Mouse (Mus musculus): ENCODE measurements around the gene Gm1979. TPM values are rescaled to one million over a fixed set of nuclear protein-coding genes. Genes with fewer than 3 reads are reported as not detected.
A peak's percentile ranks its signal among the peaks of the same experiment; 100 is the strongest.
"Not testable (repeated sequence)": the region's sequence is repeated elsewhere in the genome, so short reads cannot be mapped to it uniquely, and the experiment has no call there.

The Gm1979 gene
- total RNA-seq (2014; rRNA removed; ENCODE audit: low replicate concordance) = not detected in 2 replicates
- 0.05 TPM in 1 of 2 replicates, not detected in the other for polyA plus RNA-seq (2015; fragmentation: Nextera tagmentation; extraction: Ambion mirVana)

- H3K9me3 ChIP-seq (replicated peaks; ENCODE audit: control insufficient read depth, low read length); H3K4me3 ChIP-seq (ENCODE audit: low read depth, low read length); ATAC-seq (ENCODE audit: insufficient read depth, low read depth); H3K27ac ChIP-seq (ENCODE audit: low read depth); H3K4me1 ChIP-seq (ENCODE audit: control insufficient read depth, insufficient read depth); H3K9ac ChIP-seq (replicated peaks; ENCODE audit: low read depth, low read length); H3K27me3 ChIP-seq (ENCODE audit: control insufficient read depth, insufficient read depth, low read length); DNase-seq (ENCODE audit: low spot score); H3K36me3 ChIP-seq (replicated peaks; ENCODE audit: control insufficient read depth, insufficient read depth, low read length); H3K4me2 ChIP-seq (ENCODE audit: low read depth, low read length): not testable (repeated sequence)
- WGBS = 100% methylated on average over 1 of the region's 2 CpGs
Observed at GRCm38 (mm10) chr5:26004698-26005097, at the start of gene Gm1979. Gm1979 (minus strand) TSS chr5:26004798.

DNA sequence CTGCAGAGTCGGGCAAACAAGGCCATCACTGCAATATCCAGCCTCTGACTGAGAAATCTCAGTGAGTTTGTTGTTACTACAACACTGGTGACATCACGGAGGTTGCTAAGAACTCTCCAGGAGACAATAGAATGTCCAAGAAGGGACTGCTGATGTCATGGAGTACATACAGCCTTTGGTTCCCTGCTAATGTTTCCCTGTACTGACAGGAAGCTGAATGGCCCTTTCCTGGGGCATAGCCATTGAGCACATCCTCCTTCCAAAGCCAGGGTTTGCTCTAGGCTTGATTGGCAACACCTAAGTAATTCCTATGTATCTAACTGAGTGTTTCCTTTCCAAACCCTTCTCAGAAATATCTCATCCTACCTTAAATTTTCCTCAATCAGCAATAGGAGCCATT lies 34.9 kb upstream of the Gm1979 start, which contains the start of gene Speer4a:
Gene Speer4a (minus strand): TSS at position 101 of the 400 bp plus-strand sequence.
- not testable (repeated sequence) for H3K36me3 ChIP-seq (replicated peaks; ENCODE audit: control insufficient read depth, insufficient read depth, low read length); DNase-seq (ENCODE audit: low spot score); H3K27ac ChIP-seq (ENCODE audit: low read depth); ATAC-seq (ENCODE audit: insufficient read depth, low read depth); H3K27me3 ChIP-seq (ENCODE audit: control insufficient read depth, insufficient read depth, low read length); H3K9me3 ChIP-seq (replicated peaks; ENCODE audit: control insufficient read depth, low read length); H3K4me3 ChIP-seq (ENCODE audit: low read depth, low read length); H3K9ac ChIP-seq (replicated peaks; ENCODE audit: low read depth, low read length); H3K4me1 ChIP-seq (ENCODE audit: control insufficient read depth, insufficient read depth); H3K4me2 ChIP-seq (ENCODE audit: low read depth, low read length)
- WGBS = 61% methylated on average over 2 of the region's 2 CpGs

DNA sequence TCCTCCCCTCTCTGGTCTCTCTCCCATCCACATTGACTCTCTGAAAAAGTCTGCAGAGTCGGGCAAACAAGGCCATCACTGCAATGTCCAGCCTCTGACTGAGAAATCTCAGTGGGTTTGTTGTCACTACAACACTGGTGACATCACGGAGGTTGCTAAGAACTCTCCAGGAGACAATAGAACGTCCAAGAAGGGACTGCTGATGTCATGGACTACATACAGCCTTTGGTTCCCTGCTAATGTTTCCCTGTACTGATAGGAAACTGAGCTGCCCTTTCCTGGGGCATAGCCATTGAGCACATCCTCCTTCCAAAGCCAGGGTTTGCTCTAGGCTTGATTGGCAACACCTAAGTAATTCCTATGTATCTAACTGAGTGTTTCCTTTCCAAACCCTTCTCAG lies 18.2 kb upstream of the Gm1979 start, which contains the start of gene Gm5862:
Gene Gm5862 (minus strand): TSS at position 101 of the 400 bp plus-strand sequence.
- H3K4me2 ChIP-seq (ENCODE audit: low read depth, low read length); H3K4me1 ChIP-seq (ENCODE audit: control insufficient read depth, insufficient read depth); DNase-seq (ENCODE audit: low spot score); H3K36me3 ChIP-seq (replicated peaks; ENCODE audit: control insufficient read depth, insufficient read depth, low read length); ATAC-seq (ENCODE audit: insufficient read depth, low read depth); H3K9ac ChIP-seq (replicated peaks; ENCODE audit: low read depth, low read length); H3K4me3 ChIP-seq (ENCODE audit: low read depth, low read length); H3K9me3 ChIP-seq (replicated peaks; ENCODE audit: control insufficient read depth, low read length); H3K27ac ChIP-seq (ENCODE audit: low read depth); H3K27me3 ChIP-seq (ENCODE audit: control insufficient read depth, insufficient read depth, low read length): not testable (repeated sequence)
- no CpG with 5 or more reads among the region's 3 CpGs for WGBS

- H3K4me2 ChIP-seq (ENCODE audit: low read depth, low read length); H3K27me3 ChIP-seq (ENCODE audit: control insufficient read depth, insufficient read depth, low read length); H3K9ac ChIP-seq (replicated peaks; ENCODE audit: low read depth, low read length); H3K4me1 ChIP-seq (ENCODE audit: control insufficient read depth, insufficient read depth); DNase-seq (ENCODE audit: low spot score); H3K27ac ChIP-seq (ENCODE audit: low read depth); ATAC-seq (ENCODE audit: insufficient read depth, low read depth); H3K4me3 ChIP-seq (ENCODE audit: low read depth, low read length); H3K9me3 ChIP-seq (replicated peaks; ENCODE audit: control insufficient read depth, low read length); H3K36me3 ChIP-seq (replicated peaks; ENCODE audit: control insufficient read depth, insufficient read depth, low read length): not testable (repeated sequence)
- 50% methylated on average over 6 of the region's 7 CpGs for WGBS
Observed at GRCm38 (mm10) chr5:26007697-26008096, 3.1 kb upstream of the Gm1979 start.

DNA sequence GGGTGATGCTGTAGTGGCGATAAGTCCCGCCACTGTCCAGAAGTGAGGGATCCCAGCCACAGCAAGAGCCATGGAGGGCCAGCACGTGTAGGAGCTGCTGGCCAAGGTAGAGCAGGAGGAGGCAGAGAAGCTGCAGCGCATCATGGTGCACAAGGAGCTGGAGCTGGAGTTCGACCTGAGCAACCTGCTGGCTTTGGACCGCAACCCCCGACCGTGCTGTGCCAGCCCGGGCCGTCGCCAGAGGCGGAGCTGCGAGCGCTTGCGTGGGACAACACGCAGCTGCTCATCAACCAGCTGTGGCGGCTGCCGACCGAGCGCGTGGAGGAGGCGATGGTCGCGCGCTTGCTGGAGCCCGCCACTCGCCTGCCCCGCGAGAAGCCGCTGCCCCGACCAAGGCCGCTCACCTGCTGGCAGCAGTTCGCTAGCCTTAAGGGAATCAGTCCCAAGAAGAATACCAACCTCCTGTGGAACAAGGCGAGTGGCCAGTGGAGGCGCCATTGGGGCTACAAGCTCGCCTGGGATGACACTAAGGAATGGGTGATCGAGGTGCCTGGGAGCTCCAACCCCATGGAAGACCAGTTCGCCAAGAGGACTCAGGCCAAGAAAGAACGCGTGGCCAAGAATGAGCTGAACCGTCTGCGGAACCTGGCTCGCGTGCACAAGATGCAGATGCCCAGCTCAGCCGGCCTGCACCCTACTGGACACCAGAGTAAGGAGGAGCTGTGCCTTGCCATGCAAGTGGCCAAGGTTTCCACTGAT lies 2.5 kb upstream of the Gm1979 start:
- not testable (repeated sequence) for H3K9ac ChIP-seq (replicated peaks; ENCODE audit: low read depth, low read length); H3K4me1 ChIP-seq (ENCODE audit: control insufficient read depth, insufficient read depth); H3K27me3 ChIP-seq (ENCODE audit: control insufficient read depth, insufficient read depth, low read length); H3K36me3 ChIP-seq (replicated peaks; ENCODE audit: control insufficient read depth, insufficient read depth, low read length); H3K9me3 ChIP-seq (replicated peaks; ENCODE audit: control insufficient read depth, low read length); H3K27ac ChIP-seq (ENCODE audit: low read depth); DNase-seq (ENCODE audit: low spot score)
- ATAC-seq (ENCODE audit: insufficient read depth, low read depth) = peak; percentile 62
- Histone ChIP-seq H3K4me2 (ENCODE audit: low read depth, low read length) (peak overlapping the region; percentile 25), H3K4me3 (ENCODE audit: low read depth, low read length) (peak overlapping the region; percentile 26; the same call in 1 of the 2 replicates)
- 19% methylated on average over 38 of the region's 45 CpGs for WGBS

DNA sequence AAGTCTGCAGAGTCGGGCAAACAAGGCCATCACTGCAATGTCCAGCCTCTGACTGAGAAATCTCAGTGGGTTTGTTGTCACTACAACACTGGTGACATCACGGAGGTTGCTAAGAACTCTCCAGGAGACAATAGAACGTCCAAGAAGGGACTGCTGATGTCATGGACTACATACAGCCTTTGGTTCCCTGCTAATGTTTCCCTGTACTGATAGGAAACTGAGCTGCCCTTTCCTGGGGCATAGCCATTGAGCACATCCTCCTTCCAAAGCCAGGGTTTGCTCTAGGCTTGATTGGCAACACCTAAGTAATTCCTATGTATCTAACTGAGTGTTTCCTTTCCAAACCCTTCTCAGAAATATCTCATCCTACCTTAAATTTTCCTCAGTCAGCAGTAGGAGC lies 16.0 kb downstream of the Gm1979 start, which contains the start of gene Gm21698:
Gene Gm21698 (minus strand): TSS at position 101 of the 400 bp plus-strand sequence.
- H3K4me3 ChIP-seq (ENCODE audit: low read depth, low read length); H3K36me3 ChIP-seq (replicated peaks; ENCODE audit: control insufficient read depth, insufficient read depth, low read length); H3K27me3 ChIP-seq (ENCODE audit: control insufficient read depth, insufficient read depth, low read length); H3K9ac ChIP-seq (replicated peaks; ENCODE audit: low read depth, low read length); H3K4me1 ChIP-seq (ENCODE audit: control insufficient read depth, insufficient read depth); H3K4me2 ChIP-seq (ENCODE audit: low read depth, low read length); ATAC-seq (ENCODE audit: insufficient read depth, low read depth); H3K9me3 ChIP-seq (replicated peaks; ENCODE audit: control insufficient read depth, low read length); H3K27ac ChIP-seq (ENCODE audit: low read depth); DNase-seq (ENCODE audit: low spot score): not testable (repeated sequence)
- no CpG with 5 or more reads among the region's 3 CpGs for WGBS

- not testable (repeated sequence) for H3K4me3 ChIP-seq (ENCODE audit: low read depth, low read length); H3K27me3 ChIP-seq (ENCODE audit: control insufficient read depth, insufficient read depth, low read length); H3K36me3 ChIP-seq (replicated peaks; ENCODE audit: control insufficient read depth, insufficient read depth, low read length); ATAC-seq (ENCODE audit: insufficient read depth, low read depth); H3K9me3 ChIP-seq (replicated peaks; ENCODE audit: control insufficient read depth, low read length); H3K4me2 ChIP-seq (ENCODE audit: low read depth, low read length); H3K27ac ChIP-seq (ENCODE audit: low read depth); DNase-seq (ENCODE audit: low spot score); H3K9ac ChIP-seq (replicated peaks; ENCODE audit: low read depth, low read length); H3K4me1 ChIP-seq (ENCODE audit: control insufficient read depth, insufficient read depth)
- WGBS = no CpG with 5 or more reads among the region's 2 CpGs
Observed at GRCm38 (mm10) chr5:25972563-25972962, 32.0 kb downstream of the Gm1979 start, which contains the start of gene Gm21680. Gm21680 (minus strand) TSS chr5:25972663.

DNA sequence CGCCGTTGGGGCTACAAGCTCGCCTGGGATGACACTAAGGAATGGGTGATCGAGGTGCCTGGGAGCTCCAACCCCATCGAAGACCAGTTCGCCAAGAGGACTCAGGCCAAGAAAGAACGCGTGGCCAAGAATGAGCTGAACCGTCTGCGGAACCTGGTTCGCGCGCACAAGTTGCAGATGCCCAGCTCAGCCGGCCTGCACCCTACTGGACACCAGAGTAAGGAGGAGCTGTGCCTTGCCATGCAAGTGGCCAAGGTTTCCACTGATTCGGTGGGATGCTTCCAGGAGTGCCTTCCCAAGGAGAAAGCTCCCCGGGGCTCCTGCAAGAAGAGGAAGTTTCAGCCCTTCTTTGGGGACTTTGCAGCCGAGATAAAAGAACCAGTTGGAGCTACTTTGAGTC lies 47.5 kb downstream of the Gm1979 start:
- H3K4me3 ChIP-seq (ENCODE audit: low read depth, low read length); DNase-seq (ENCODE audit: low spot score); H3K4me1 ChIP-seq (ENCODE audit: control insufficient read depth, insufficient read depth); H3K36me3 ChIP-seq (replicated peaks; ENCODE audit: control insufficient read depth, insufficient read depth, low read length); H3K4me2 ChIP-seq (ENCODE audit: low read depth, low read length); H3K9me3 ChIP-seq (replicated peaks; ENCODE audit: control insufficient read depth, low read length); H3K9ac ChIP-seq (replicated peaks; ENCODE audit: low read depth, low read length); H3K27me3 ChIP-seq (ENCODE audit: control insufficient read depth, insufficient read depth, low read length); ATAC-seq (ENCODE audit: insufficient read depth, low read depth); H3K27ac ChIP-seq (ENCODE audit: low read depth): not testable (repeated sequence)
- WGBS = 38% methylated on average over 16 of the region's 17 CpGs
